Comparison of ENCODE assay signal across 27 mouse cellular contexts in genomic region chr4:108790507-108790906, GRCm38 (mm10). TPM values are rescaled to one million over a fixed set of nuclear protein-coding genes. Genes with fewer than 3 reads are reported as not detected.
"Had no signal": no experiment of that assay in that cellular context is flagged by ENCODE, and none has a peak within 500 bp of the region (broad histone marks: within the 10 kb centered on the region; RNA-seq: fewer than 3 reads in every experiment).

No protein-coding gene starts in this region.

- H3K27ac ChIP-seq: intestine, embryonic 15.5 days; kidney, embryonic 15.5 days; left cerebral cortex, adult 2 months; limb, embryonic 12.5 days; limb, embryonic 15.5 days; liver, embryonic 14.5 days; midbrain, embryonic 10.5 days; midbrain, embryonic 13.5 days; neural tube, embryonic 12.5 days; neural tube, embryonic 15.5 days; stomach, postnatal 0 days had no signal

- H3K4me2 ChIP-seq: intestine, embryonic 15.5 days; kidney, embryonic 15.5 days; limb, embryonic 12.5 days; limb, embryonic 15.5 days; liver, embryonic 11.5 days; lung, embryonic 14.5 days; midbrain, embryonic 13.5 days; neural tube, embryonic 12.5 days; neural tube, embryonic 15.5 days had no signal

- H3K4me1 ChIP-seq: intestine, embryonic 15.5 days; kidney, embryonic 15.5 days; limb, embryonic 12.5 days; limb, embryonic 15.5 days; megakaryocyte, embryonic 14.5 days; midbrain, embryonic 10.5 days; midbrain, embryonic 13.5 days; neural tube, embryonic 12.5 days; neural tube, embryonic 15.5 days had no signal

- H3K9me3 ChIP-seq: intestine, embryonic 15.5 days; kidney, embryonic 15.5 days; limb, embryonic 12.5 days; limb, embryonic 15.5 days; megakaryocyte, embryonic 14.5 days; midbrain, embryonic 10.5 days; midbrain, embryonic 13.5 days; neural tube, embryonic 12.5 days; neural tube, embryonic 15.5 days had no signal

- H3K36me3 ChIP-seq: intestine, embryonic 15.5 days; kidney, embryonic 15.5 days; limb, embryonic 12.5 days; limb, embryonic 15.5 days; midbrain, embryonic 10.5 days; midbrain, embryonic 13.5 days; neural tube, embryonic 12.5 days; neural tube, embryonic 15.5 days had no signal

- ATAC-seq: intestine, embryonic 15.5 days; liver, postnatal 0 days; midbrain, embryonic 13.5 days; midbrain, embryonic 16.5 days had no signal

- H3K4me3 ChIP-seq: intestine, embryonic 15.5 days; kidney, embryonic 15.5 days; left cerebral cortex, adult 2 months; limb, embryonic 12.5 days; limb, embryonic 15.5 days; megakaryocyte, embryonic 14.5 days; midbrain, embryonic 10.5 days; midbrain, embryonic 13.5 days; neural tube, embryonic 12.5 days; neural tube, embryonic 15.5 days had no signal

- DNase-seq: kidney, adult 11 months; kidney, adult 8-10 months; kidney, postnatal 10 days; kidney, postnatal 36 days; layer of hippocampus, postnatal 36 days; left cerebral cortex, postnatal 4 days; liver, postnatal 0 days; lung, embryonic 14.5 days; lung, postnatal 10 days; lung, postnatal 4 days; thymus, adult 2 months; thymus, postnatal 14 days had no signal

- H3K27me3 ChIP-seq: intestine, embryonic 15.5 days; kidney, embryonic 15.5 days; limb, embryonic 12.5 days; limb, embryonic 15.5 days; midbrain, embryonic 13.5 days; neural tube, embryonic 12.5 days; neural tube, embryonic 15.5 days had no signal

- H3K9ac ChIP-seq: intestine, embryonic 15.5 days; kidney, embryonic 15.5 days; limb, embryonic 12.5 days; limb, embryonic 15.5 days; liver, embryonic 14.5 days; liver, postnatal 0 days; lung, embryonic 14.5 days; midbrain, embryonic 13.5 days; neural tube, embryonic 12.5 days; neural tube, embryonic 15.5 days had no signal

RNA-seq across cellular contexts. Expression of gene A730015C16Rik, which starts 57.9 kb away (rescaled TPM):
- total RNA-seq: layer of hippocampus, postnatal 36 days; left cerebral cortex, adult 2 months; left cerebral cortex, postnatal 4 days had no signal
- polyA plus RNA-seq: spleen, adult 2 months; thymus, adult 2 months had no signal
